Mouse (Mus musculus) E14TG2a.4 (cell line): ENCODE results near the gene Krt76.

Experiments used
- CTCF ChIP-seq: conservative IDR thresholded peaks from 2 replicates; pipeline ENCODE4 v1.5.1; 2014; ENCODE audit warnings: low read length
- NANOG ChIP-seq: IDR thresholded peaks from 2 replicates; pipeline ENCODE4 v1.6.1; 2014; ENCODE audit warnings: borderline replicate concordance, low read length, mixed read lengths
- POU5F1 ChIP-seq: IDR thresholded peaks from 2 replicates; pipeline ENCODE4 v1.6.1; 2014; ENCODE audit warnings: low read length, borderline replicate concordance

DNA sequence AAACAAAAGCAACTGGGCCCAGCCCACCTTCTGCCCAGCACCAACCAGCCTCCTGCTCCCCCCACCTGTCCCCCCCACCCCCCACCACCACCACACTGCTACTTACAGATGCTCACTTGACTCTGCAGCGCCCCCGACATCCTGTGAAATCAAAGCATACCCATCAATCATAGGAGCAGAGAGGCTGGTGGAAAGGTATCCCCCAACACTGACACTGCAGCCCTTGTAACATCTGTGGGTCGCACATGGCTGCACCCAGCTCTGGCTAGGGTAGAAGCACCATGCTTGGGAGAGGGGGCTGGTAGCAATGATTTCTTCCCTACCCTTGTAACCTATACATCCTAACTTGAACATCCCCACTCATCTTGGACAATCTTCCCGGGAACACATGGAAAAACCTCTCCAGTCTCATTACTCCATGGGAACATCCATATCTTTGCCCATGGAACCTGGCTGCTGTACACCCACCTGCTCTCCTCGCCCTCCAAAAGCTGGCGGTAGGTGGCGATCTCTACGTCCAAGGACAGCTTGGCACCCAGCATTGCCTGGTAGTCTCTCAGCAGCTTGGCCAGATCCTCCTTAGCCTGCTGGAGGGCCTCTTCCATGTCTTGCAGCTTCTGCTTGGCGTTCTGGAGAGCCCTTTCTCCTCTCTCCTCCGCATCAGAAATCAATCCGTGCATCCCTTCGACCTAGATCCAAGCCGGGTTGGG, 32.1 kb downstream of the Krt76 start:
- TF ChIP-seq CTCF (no peak), NANOG (no peak), POU5F1 (no peak)
